In genomic region chr11:21209701-21210100, GRCm38 (mm10) we compare ENCODE assay signal across 4 mouse cellular contexts.
DNase-seq lines count a peak whose midpoint lies in the region.

No protein-coding gene starts in this region.

- DNase-seq in CD4-positive, CD25-positive, alpha-beta regulatory T cell, adult 2 months (ENCODE audit: low read depth, low spot score), result peak; percentile 46
- peak; percentile 15 for DNase-seq in ES-CJ7 (ENCODE audit: low read depth, low spot score)
- peak; percentile 52 for DNase-seq in NIH3T3 (ENCODE audit: low read depth)
- DNase-seq in ZHBTc4 (ENCODE audit: low read depth, low spot score), result peak; percentile 69

Comparison
In these comparisons a context has a peak if more than half of its experiments do, and no peak if none do; other contexts are left out.
1. Peak in every context shown above with its lines: DNase-seq.
2. DNase-seq: peak in every context shown above with its lines; median percentile 69 in ZHBTc4; 52 in NIH3T3; 46 in CD4-positive, CD25-positive, alpha-beta regulatory T cell, adult 2 months; 15 in ES-CJ7.